Mouse (Mus musculus) liver, adult (tissue): ENCODE measurements around the gene Hba-a2.
A peak's percentile ranks its signal among the peaks of the same experiment; 100 is the strongest.

Source experiments
- GATA4 ChIP-seq: IDR thresholded peaks from 2 replicates; pipeline ENCODE4 v1.6.1; 2014; ENCODE audit warnings: mild to moderate bottlenecking, low read length; ENCODE audit not compliant: insufficient replicate concordance

Hba-a2 gene

DNA sequence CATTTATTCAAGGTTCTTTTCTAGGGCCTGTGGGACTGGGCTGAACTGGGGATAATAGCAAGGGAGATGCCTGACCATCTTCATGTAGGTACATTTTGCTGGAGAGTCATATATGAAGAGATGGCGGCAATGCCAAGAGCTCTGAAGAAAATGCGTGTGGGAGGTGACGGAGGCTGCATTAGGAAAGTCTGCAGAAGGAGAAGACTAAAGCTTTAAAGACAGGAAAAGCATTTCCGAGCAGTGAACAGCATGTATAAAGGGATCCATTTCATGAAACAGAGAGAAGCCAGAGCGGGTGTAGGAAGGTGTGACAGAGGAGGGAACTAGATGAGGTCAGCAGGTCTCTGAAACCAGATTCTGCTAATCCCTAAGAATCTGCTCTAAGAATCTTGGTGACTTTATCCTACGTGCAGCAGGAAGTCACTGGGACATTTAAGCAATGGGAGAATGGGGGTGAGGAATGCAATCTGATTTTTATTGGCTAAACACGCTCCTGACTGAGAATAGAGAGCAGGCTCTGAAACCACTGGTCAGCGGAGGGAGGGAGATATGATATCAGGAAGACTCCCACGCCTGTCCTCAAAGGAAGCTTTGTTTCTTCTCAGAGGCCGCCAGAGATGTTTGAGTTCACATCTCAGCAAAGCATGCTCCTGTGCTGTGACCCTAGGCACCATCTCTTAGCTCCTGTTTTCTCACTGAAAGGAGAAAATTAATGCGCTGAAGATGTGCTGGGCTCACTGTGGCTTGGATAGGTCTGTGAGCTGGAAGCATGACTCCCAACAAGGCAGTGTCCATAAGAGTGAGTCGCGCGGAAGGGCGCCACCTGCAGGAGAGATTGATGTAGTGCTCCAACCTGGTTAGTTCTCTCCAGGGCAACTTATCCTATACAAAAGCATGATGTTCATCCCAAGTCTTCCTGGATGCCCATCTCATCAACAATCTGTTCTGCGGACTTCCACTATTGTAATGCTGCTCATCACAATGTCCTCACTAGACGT lies 44.5 kb downstream of the Hba-a2 start:
- no peak for TF ChIP-seq GATA4

DNA sequence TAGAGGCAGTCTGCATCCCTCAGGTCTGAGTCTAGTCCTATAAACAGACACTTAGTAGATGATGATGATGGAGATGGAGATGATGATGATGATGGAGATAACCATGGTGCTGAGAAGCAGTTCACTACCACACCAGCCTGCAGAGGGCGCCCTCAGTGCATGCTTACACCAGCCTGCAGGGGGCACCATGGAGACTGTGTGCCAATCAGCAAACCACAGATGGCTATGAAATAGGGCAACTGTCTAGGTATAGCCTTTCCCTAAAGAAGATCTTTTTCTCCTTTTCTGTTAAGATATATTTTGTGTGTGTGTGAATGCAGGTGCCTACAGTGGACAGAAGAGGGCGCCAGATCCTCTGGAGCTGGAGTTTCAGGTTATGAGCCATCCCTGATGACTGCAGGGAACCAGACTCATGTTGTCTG lies 46.5 kb downstream of the Hba-a2 start:
- peak; percentile 23; the same call in 1 of the 2 replicates for TF ChIP-seq GATA4

GRCm38 (mm10) chr11:32343350-32343749 lies 47.1 kb downstream of the Hba-a2 start:
- TF ChIP-seq GATA4 = no peak

DNA sequence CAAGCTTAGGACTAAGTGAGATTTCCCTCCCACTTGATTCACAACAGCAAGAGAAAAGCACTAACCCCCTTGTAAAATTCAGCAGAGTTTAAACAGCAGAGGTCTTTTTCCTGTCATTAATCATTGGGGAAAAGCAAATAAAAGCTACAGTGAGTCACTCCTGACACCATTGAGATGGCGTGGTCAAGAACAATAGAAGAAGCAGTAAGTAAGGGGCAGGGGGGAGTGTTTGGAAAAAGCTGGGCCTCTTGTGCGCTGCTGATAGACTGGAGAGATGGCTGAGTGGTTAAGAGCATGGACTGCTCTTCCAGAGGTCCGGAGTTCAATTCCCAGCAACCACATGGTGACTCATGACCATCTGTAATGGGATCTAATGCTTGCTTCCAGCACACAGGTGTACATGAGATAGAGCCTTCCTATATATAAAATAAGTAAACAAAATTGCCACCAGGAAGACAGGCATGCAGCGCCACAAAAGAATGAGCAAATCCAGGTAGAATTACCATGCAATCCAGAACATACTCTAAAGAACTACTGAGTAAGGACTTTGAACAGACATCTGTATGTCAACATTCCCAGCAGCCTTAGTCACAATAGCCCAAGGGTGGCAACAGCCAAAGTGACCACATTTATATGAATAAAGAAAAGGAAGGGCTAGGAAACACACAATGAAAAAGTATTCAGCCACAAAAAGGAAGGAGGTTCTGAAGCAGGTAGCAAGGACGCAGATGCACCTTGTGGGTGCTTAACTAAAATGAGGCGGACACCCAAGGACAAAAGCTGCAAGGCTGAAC lies 49.4 kb downstream of the Hba-a2 start:
- no peak for TF ChIP-seq GATA4
